Mouse (Mus musculus) lung, postnatal 0 days (tissue): ENCODE results near the gene Srm.

ENCODE experiments used
- CTCF ChIP-seq: IDR thresholded peaks from 2 replicates; pipeline ENCODE4 v1.5.1; 2016; ENCODE audit warnings: antibody characterized with exemption, mild to moderate bottlenecking
- EP300 ChIP-seq: IDR thresholded peaks from 2 replicates; pipeline ENCODE4 v1.6.1; 2016; ENCODE audit warnings: antibody characterized with exemption, mild to moderate bottlenecking, control low read depth

- TF ChIP-seq CTCF (no peak), EP300 (no peak)
Measured at GRCm38 (mm10) chr4:148570138-148570537, 21.2 kb upstream of the Srm start.
